Mouse (Mus musculus): ENCODE measurements around the gene Plet1. TPM values are rescaled to one million over a fixed set of nuclear protein-coding genes. Genes with fewer than 3 reads are reported as not detected.
A peak's percentile ranks its signal among the peaks of the same experiment; 100 is the strongest.

Gene Plet1
- polyA plus RNA-seq, 1 experiment from 2014 or later: 3.1 TPM

DNA sequence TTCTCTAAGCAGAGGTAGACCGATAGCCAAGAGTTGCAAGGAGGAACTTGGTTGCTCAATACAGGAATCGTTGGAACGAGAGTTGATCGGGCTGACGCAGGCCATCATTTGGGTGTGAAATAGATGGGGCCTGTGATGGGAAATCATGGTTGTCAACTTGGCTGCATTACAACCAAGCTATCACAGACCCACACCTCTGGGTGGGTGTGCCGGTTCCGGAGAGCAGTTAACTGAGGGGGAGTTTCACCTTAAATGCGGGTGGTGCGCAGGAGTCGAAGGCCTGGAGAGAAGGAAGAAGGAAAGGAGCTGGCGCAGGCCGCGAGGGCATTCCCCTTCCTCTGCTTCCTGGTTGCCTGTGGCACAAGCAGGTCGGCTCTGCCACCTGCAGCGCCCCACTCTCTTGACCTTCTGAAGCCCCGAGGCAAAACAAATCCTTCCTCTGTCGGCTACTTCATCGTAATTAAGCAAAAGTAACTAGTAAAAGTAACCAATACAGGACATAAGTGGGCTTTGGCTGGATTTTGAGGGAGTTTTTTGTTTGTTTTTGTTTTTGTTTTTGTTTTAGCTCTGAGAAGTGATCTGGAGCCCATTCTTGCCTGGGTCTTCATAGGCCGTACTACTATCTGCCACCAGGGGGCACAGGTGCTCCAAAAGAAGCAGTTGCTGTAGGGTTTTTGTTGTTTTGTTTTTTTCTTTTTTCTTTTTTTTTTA, 31.7 kb upstream of the Plet1 start:
- Histone ChIP-seq H3K9ac (ENCODE audit: low read depth, low read length) (no peak overlapping the region), H3K27me3 (replicated peaks; ENCODE audit: control insufficient read depth, insufficient read depth, low read length) (no peaks in the 10 kb centered on the region), H3K4me1 (replicated peaks; ENCODE audit: control insufficient read depth, insufficient read depth, low read length) (no peaks in the 10 kb centered on the region; the same call in 1 of the 2 replicates), H3K27ac (ENCODE audit: low read depth, low read length) (no peak overlapping the region), H3K4me2 (replicated peaks; ENCODE audit: low read depth) (peak overlapping the region; percentile 58), H3K9me3 (ENCODE audit: control insufficient read depth) (no peaks in the 10 kb centered on the region), H3K4me3 (ENCODE audit: low read depth, low read length) (peak overlapping the region; percentile 13; the same call in 1 of the 2 replicates), H3K36me3 (ENCODE audit: control insufficient read depth, insufficient read depth) (no peaks in the 10 kb centered on the region)
- peak; percentile 84 for TF ChIP-seq CTCF (IDR thresholded peaks at IDR 0.05; ENCODE audit: low read depth)
- 28% methylated on average over 19 of the region's 19 CpGs for WGBS
- ATAC-seq: peak; percentile 32

GRCm38 (mm10) chr9:50463205-50463508, 31.2 kb upstream of the Plet1 start:
- Histone ChIP-seq H3K4me2 (replicated peaks; ENCODE audit: low read depth) (peak overlapping the region; percentile 58), H3K9ac (ENCODE audit: low read depth, low read length) (no peak overlapping the region), H3K4me1 (replicated peaks; ENCODE audit: control insufficient read depth, insufficient read depth, low read length) (no peaks in the 10 kb centered on the region; the same call in 1 of the 2 replicates), H3K27me3 (replicated peaks; ENCODE audit: control insufficient read depth, insufficient read depth, low read length) (no peaks in the 10 kb centered on the region), H3K36me3 (ENCODE audit: control insufficient read depth, insufficient read depth) (no peaks in the 10 kb centered on the region), H3K4me3 (ENCODE audit: low read depth, low read length) (no peak overlapping the region), H3K27ac (ENCODE audit: low read depth, low read length) (no peak overlapping the region), H3K9me3 (ENCODE audit: control insufficient read depth) (no peaks in the 10 kb centered on the region)
- WGBS: 24% methylated on average over 4 of the region's 4 CpGs
- ATAC-seq: 0 out of 2 replicates have a peak, but pooled peaks have one; percentile 9
- no peak for TF ChIP-seq CTCF (IDR thresholded peaks at IDR 0.05; ENCODE audit: low read depth)

DNA sequence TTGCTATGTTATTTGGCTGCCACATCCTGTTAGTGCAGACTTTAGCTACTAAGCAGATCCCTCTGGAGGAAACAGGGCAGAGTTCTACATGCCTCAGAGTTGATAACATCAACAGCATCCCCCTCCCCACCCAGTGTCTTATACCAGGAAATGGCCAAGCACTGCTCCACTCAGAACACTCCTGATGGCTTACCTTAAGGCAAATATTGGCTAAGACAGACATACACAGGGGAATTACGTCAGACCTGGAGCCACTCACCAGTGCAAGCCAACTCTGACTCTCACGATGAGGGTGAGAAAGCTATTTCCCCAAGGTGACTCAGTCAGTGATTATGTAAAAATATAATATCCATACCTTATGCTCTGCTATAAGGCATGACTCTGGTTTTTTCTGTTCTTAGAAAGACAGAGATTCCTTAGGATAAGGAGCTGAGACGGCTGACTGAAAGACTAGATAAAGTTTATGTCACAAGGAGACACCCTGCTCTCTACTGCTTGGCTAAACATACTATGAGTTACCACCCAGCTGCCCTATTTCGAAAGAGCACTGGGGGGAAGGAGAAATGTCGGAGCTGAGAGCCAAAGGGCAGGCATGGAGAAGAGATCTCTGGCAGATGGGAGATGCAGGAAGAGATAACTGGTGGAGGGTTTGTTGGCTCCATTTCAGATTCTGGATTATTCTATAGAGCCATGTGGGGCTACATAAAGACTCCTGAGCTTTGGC, 23.8 kb upstream of the Plet1 start:
- H3K4me2 ChIP-seq (replicated peaks; ENCODE audit: low read depth): no peak overlapping the region
- ATAC-seq: peak; percentile 69
- no peak overlapping the region for H3K9ac ChIP-seq (ENCODE audit: low read depth, low read length)
- WGBS: 28% methylated on average over 5 of the region's 5 CpGs
- H3K27ac ChIP-seq (ENCODE audit: low read depth, low read length): no peak overlapping the region
- H3K4me1 ChIP-seq (replicated peaks; ENCODE audit: control insufficient read depth, insufficient read depth, low read length): no peaks in the 10 kb centered on the region
- no peak for TF ChIP-seq CTCF (IDR thresholded peaks at IDR 0.05; ENCODE audit: low read depth)
- H3K9me3 ChIP-seq (ENCODE audit: control insufficient read depth): no peaks in the 10 kb centered on the region
- H3K4me3 ChIP-seq (ENCODE audit: low read depth, low read length): no peak overlapping the region
- H3K27me3 ChIP-seq (replicated peaks; ENCODE audit: control insufficient read depth, insufficient read depth, low read length): no peaks in the 10 kb centered on the region
- no peaks in the 10 kb centered on the region for H3K36me3 ChIP-seq (ENCODE audit: control insufficient read depth, insufficient read depth)

GRCm38 (mm10) chr9:50471181-50471901, 23.0 kb upstream of the Plet1 start:
- Histone ChIP-seq H3K4me1 (replicated peaks; ENCODE audit: control insufficient read depth, insufficient read depth, low read length) (no peaks in the 10 kb centered on the region), H3K9ac (ENCODE audit: low read depth, low read length) (no peak overlapping the region), H3K27ac (ENCODE audit: low read depth, low read length) (no peak overlapping the region), H3K27me3 (replicated peaks; ENCODE audit: control insufficient read depth, insufficient read depth, low read length) (no peaks in the 10 kb centered on the region), H3K36me3 (ENCODE audit: control insufficient read depth, insufficient read depth) (no peaks in the 10 kb centered on the region), H3K4me2 (replicated peaks; ENCODE audit: low read depth) (no peak overlapping the region), H3K4me3 (ENCODE audit: low read depth, low read length) (no peak overlapping the region), H3K9me3 (ENCODE audit: control insufficient read depth) (no peaks in the 10 kb centered on the region)
- no peak for ATAC-seq
- 51% methylated on average over 13 of the region's 13 CpGs for WGBS
- TF ChIP-seq CTCF (IDR thresholded peaks at IDR 0.05; ENCODE audit: low read depth): no peak

DNA sequence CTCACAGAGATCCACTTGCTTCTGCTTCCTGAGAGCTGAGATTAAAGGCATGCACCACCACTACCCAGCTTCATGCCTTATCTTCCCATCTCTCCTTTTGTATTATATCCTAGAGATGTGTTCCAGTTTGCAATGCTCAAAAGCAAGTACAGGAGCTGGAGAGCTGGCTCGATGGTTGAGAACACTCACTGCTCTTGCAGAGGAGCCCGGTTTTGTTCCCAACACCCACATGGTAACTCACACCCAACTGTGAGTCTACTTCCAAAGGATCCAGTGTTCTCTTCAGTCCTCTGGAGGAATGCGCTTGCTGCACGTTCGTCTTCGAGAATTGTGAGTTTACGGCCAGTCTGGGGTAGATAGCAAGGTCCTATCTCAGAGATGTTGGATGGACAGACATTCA, 19.0 kb upstream of the Plet1 start:
- no peak for ATAC-seq
- WGBS: 77% methylated on average over 7 of the region's 7 CpGs
- no peak overlapping the region for H3K27ac ChIP-seq (ENCODE audit: low read depth, low read length)
- no peaks in the 10 kb centered on the region for H3K27me3 ChIP-seq (replicated peaks; ENCODE audit: control insufficient read depth, insufficient read depth, low read length)
- H3K9me3 ChIP-seq (ENCODE audit: control insufficient read depth): no peaks in the 10 kb centered on the region
- H3K36me3 ChIP-seq (ENCODE audit: control insufficient read depth, insufficient read depth): no peaks in the 10 kb centered on the region
- no peak overlapping the region for H3K9ac ChIP-seq (ENCODE audit: low read depth, low read length)
- H3K4me1 ChIP-seq (replicated peaks; ENCODE audit: control insufficient read depth, insufficient read depth, low read length): no peaks in the 10 kb centered on the region
- TF ChIP-seq CTCF (IDR thresholded peaks at IDR 0.05; ENCODE audit: low read depth): no peak
- no peak overlapping the region for H3K4me3 ChIP-seq (ENCODE audit: low read depth, low read length)
- H3K4me2 ChIP-seq (replicated peaks; ENCODE audit: low read depth): no peak overlapping the region

- ATAC-seq: no peak
- H3K36me3 ChIP-seq (ENCODE audit: control insufficient read depth, insufficient read depth): no peaks in the 10 kb centered on the region
- H3K4me3 ChIP-seq (ENCODE audit: low read depth, low read length): no peak overlapping the region
- H3K4me2 ChIP-seq (replicated peaks; ENCODE audit: low read depth): no peak overlapping the region
- no peaks in the 10 kb centered on the region for H3K4me1 ChIP-seq (replicated peaks; ENCODE audit: control insufficient read depth, insufficient read depth, low read length)
- WGBS: 72% methylated on average over 8 of the region's 8 CpGs
- no peaks in the 10 kb centered on the region for H3K9me3 ChIP-seq (ENCODE audit: control insufficient read depth)
- no peak overlapping the region for H3K27ac ChIP-seq (ENCODE audit: low read depth, low read length)
- TF ChIP-seq CTCF (IDR thresholded peaks at IDR 0.05; ENCODE audit: low read depth): no peak
- no peak overlapping the region for H3K9ac ChIP-seq (ENCODE audit: low read depth, low read length)
- H3K27me3 ChIP-seq (replicated peaks; ENCODE audit: control insufficient read depth, insufficient read depth, low read length): no peaks in the 10 kb centered on the region
Observed at GRCm38 (mm10) chr9:50475745-50476144, 18.6 kb upstream of the Plet1 start.

All from intestine, postnatal 0 days (tissue).